Mouse (Mus musculus) limb, embryonic 14.5 days (tissue): Measurements from ENCODE around the gene Stap1. TPM values are rescaled to one million over a fixed set of nuclear protein-coding genes. Genes with fewer than 3 reads are reported as not detected.

Experiments
- ATAC-seq: fragments of 200-750 bp; cut with Nextera tagmentation; 2 replicates; pipeline ENCODE4 v1.8.0; 2017; ENCODE audit warnings: low read depth, moderate number of reproducible peaks, moderate TSS enrichment; ENCODE audit not compliant: low FRiP score
- DNase-seq: peaks from one replicate; pipeline ENCODE4 v3.0.0-alpha.2; 2015; ENCODE audit warnings: low spot score
- H3K27ac ChIP-seq: fragments of 300-500 bp; sonication (generic); replicated peaks from 2 replicates; pipeline ENCODE4 v1.5.1; 2014; ENCODE audit warnings: low read depth, mild to moderate bottlenecking, low read length, moderate library complexity, mixed read lengths
- H3K27me3 ChIP-seq: fragments of 300-500 bp; sonication (generic); 2 replicates; pipeline ENCODE4 v1.6.1; 2014; ENCODE audit warnings: low read length, mixed read lengths; ENCODE audit not compliant: control insufficient read depth, insufficient read depth
- H3K36me3 ChIP-seq: fragments of 300-500 bp; sonication (generic); 2 replicates; pipeline ENCODE4 v1.6.1; 2014; ENCODE audit warnings: mild to moderate bottlenecking, low read length, moderate library complexity, mixed read lengths; ENCODE audit not compliant: control insufficient read depth, insufficient read depth
- H3K4me1 ChIP-seq: fragments of 300-500 bp; sonication (generic); 2 replicates; pipeline ENCODE4 v1.6.1; 2014; ENCODE audit warnings: antibody characterized with exemption, low read length, mixed read lengths; ENCODE audit not compliant: control insufficient read depth, insufficient read depth
- H3K4me2 ChIP-seq: fragments of 300-500 bp; sonication (generic); replicated peaks from 2 replicates; pipeline ENCODE4 v1.6.1; 2014; ENCODE audit warnings: low read depth, mild to moderate bottlenecking, low read length, moderate library complexity; ENCODE audit not compliant: severe bottlenecking
- H3K4me3 ChIP-seq: fragments of 300-500 bp; sonication (generic); replicated peaks from 2 replicates; pipeline ENCODE4 v1.5.1; 2014; ENCODE audit warnings: low read length
- H3K9ac ChIP-seq: fragments of 300-500 bp; sonication (generic); 2 replicates; pipeline ENCODE4 v1.6.1; 2014; ENCODE audit warnings: mild to moderate bottlenecking, low read depth, low read length, moderate library complexity; ENCODE audit not compliant: severe bottlenecking
- H3K9me3 ChIP-seq: fragments of 300-500 bp; sonication (generic); 2 replicates; pipeline ENCODE4 v1.6.1; 2016; ENCODE audit warnings: low read length; ENCODE audit not compliant: control insufficient read depth
- POLR2A ChIP-seq: fragments of 200-500 bp; IDR thresholded peaks from 2 replicates; pipeline ENCODE4 v1.8.0; 2012; ENCODE audit warnings: inconsistent platforms, mild to moderate bottlenecking, moderate library complexity, borderline replicate concordance; ENCODE audit not compliant: insufficient read depth, insufficient read length; ENCODE audit errors: extremely low read depth
- WGBS: fragments of 180-500 bp; shearing (Covaris S2); extraction: QIAGEN DNeasy Blood & Tissue Kit; methylation state at CpG from one replicate; pipeline ENCODE4 v1.1.7; 2014; 5-methylcytosine and 5-hydroxymethylcytosine counted together
- polyA plus RNA-seq, 2 experiments: library from polyadenylated mRNA; depleted of rRNA in 1 of 2; stranded (reverse) in 1 of 2; unstranded in 1 of 2; fragments of >200 nt; fragmentation: Nextera tagmentation in 1 of 2; extraction: Ambion mirVana in 1 of 2; gene quantifications; 2 replicates each; pipeline versions ENCODE4 v1.2.1 to v1.2.3; 2012 to 2014

Gene Stap1
- polyA plus RNA-seq, 2 experiments = 0.36 to 0.52 TPM

- TF ChIP-seq POLR2A = no peak
- Histone ChIP-seq H3K4me1 (no peaks in the 10 kb centered on the region; the same call in 1 of the 2 replicates), H3K9me3 (no peaks in the 10 kb centered on the region), H3K4me3 (peak overlapping the region; percentile 84), H3K36me3 (no peaks in the 10 kb centered on the region), H3K27ac (peak overlapping the region; percentile 28; the same call in 1 of the 2 replicates), H3K27me3 (no peaks in the 10 kb centered on the region), H3K4me2 (peak overlapping the region; percentile 71), H3K9ac (peak overlapping the region; percentile 34; the same call in 1 of the 2 replicates)
- DNase-seq (peak; percentile 89), ATAC-seq (peak; percentile 38; the same call in 1 of the 2 replicates)
- 2% methylated on average over 17 of the region's 17 CpGs for WGBS
These were observed 5.0 kb upstream of the Stap1 start for GRCm38 (mm10) chr5:86066551-86066929.

GRCm38 (mm10) chr5:86068451-86068850, 3.1 kb upstream of the Stap1 start:
- DNase-seq (no peak), ATAC-seq (no peak)
- Histone ChIP-seq H3K4me1 (no peaks in the 10 kb centered on the region; the same call in 1 of the 2 replicates), H3K4me3 (no peak overlapping the region), H3K9ac (no peak overlapping the region), H3K4me2 (no peak overlapping the region), H3K36me3 (no peaks in the 10 kb centered on the region), H3K9me3 (no peaks in the 10 kb centered on the region), H3K27me3 (no peaks in the 10 kb centered on the region), H3K27ac (no peak overlapping the region)
- no peak for TF ChIP-seq POLR2A
- WGBS = 67% methylated on average over 3 of the region's 3 CpGs

- DNase-seq (no peak), ATAC-seq (no peak)
- Histone ChIP-seq H3K27ac (no peak overlapping the region), H3K4me3 (no peak overlapping the region), H3K4me1 (no peaks in the 10 kb centered on the region; the same call in 1 of the 2 replicates), H3K9ac (no peak overlapping the region), H3K9me3 (no peaks in the 10 kb centered on the region), H3K4me2 (no peak overlapping the region), H3K27me3 (no peaks in the 10 kb centered on the region), H3K36me3 (no peaks in the 10 kb centered on the region)
- WGBS = 69% methylated on average over 6 of the region's 6 CpGs
- TF ChIP-seq POLR2A = no peak
These were observed 2.4 kb upstream of the Stap1 start for GRCm38 (mm10) chr5:86069121-86069520.

GRCm38 (mm10) chr5:86072756-86073386, 1.3 kb downstream of the Stap1 start:
- ATAC-seq (no peak), DNase-seq (no peak)
- H3K9me3 ChIP-seq = no peaks in the 10 kb centered on the region
- no peaks in the 10 kb centered on the region for H3K4me1 ChIP-seq
- no peaks in the 10 kb centered on the region for H3K27me3 ChIP-seq
- no peak overlapping the region for H3K4me2 ChIP-seq
- no peak overlapping the region for H3K4me3 ChIP-seq
- H3K27ac ChIP-seq = no peak overlapping the region
- TF ChIP-seq POLR2A = no peak
- WGBS = 78% methylated on average over 4 of the region's 4 CpGs
- H3K9ac ChIP-seq = no peak overlapping the region
- no peaks in the 10 kb centered on the region for H3K36me3 ChIP-seq

GRCm38 (mm10) chr5:86078720-86079334, 7.3 kb downstream of the Stap1 start:
- ATAC-seq = no peak
- no peak overlapping the region for H3K27ac ChIP-seq

More at GRCm38 (mm10) chr5:86078720-86079334, 7.3 kb downstream of the Stap1 start:
- H3K4me1 ChIP-seq = no peaks in the 10 kb centered on the region
- no peak for DNase-seq
- no peak overlapping the region for H3K4me2 ChIP-seq
- no peaks in the 10 kb centered on the region for H3K36me3 ChIP-seq
- H3K27me3 ChIP-seq = no peaks in the 10 kb centered on the region
- no peak for TF ChIP-seq POLR2A
- H3K9ac ChIP-seq = no peak overlapping the region
- no peaks in the 10 kb centered on the region for H3K9me3 ChIP-seq
- 75% methylated on average over 3 of the region's 3 CpGs for WGBS
- no peak overlapping the region for H3K4me3 ChIP-seq
